Mouse (Mus musculus): ENCODE results near the gene Myo15b. TPM values are rescaled to one million over a fixed set of nuclear protein-coding genes. Genes with fewer than 3 reads are reported as not detected.

Myo15b gene
- polyA plus RNA-seq, 1 experiment = not detected

- Histone ChIP-seq H3ac (ENCODE audit: control insufficient read depth, insufficient read length, low read depth) (no peak overlapping the region), H3K27me3 (ENCODE audit: control insufficient read depth, insufficient read depth, insufficient read length) (peaks cover 66% of the 10 kb centered on the region), H3K4me3 (ENCODE audit: insufficient read depth, poor library complexity, severe bottlenecking) (no peak overlapping the region), H3K79me3 (ENCODE audit: low read depth) (no peaks in the 10 kb centered on the region), H3K36me3 (ENCODE audit: control insufficient read depth, insufficient read depth) (no peaks in the 10 kb centered on the region), H3K79me2 (ENCODE audit: control insufficient read depth, insufficient read depth) (no peaks in the 10 kb centered on the region)
- TF ChIP-seq MYOG (IDR thresholded peaks at IDR 0.05; ENCODE audit: control insufficient read depth, extremely low read depth, insufficient read length) (no peak), FOSL1 (IDR thresholded peaks at IDR 0.05; ENCODE audit: insufficient read depth, low read length, poor library complexity, severe bottlenecking) (no peak), MAX (IDR thresholded peaks at IDR 0.05) (no peak), CTCF (IDR thresholded peaks at IDR 0.05; ENCODE audit: control insufficient read depth, insufficient read depth, insufficient read length) (no peak), USF1 (IDR thresholded peaks at IDR 0.05; ENCODE audit: low read depth) (no peak), MYOD1 (IDR thresholded peaks at IDR 0.05; ENCODE audit: control insufficient read depth, insufficient read length, low read depth) (no peak), CEBPB (IDR thresholded peaks at IDR 0.05; ENCODE audit: low read depth) (no peak)
Observed at GRCm38 (mm10) chr11:115827624-115828023, 30.6 kb upstream of the Myo15b start.

GRCm38 (mm10) chr11:115829036-115829435 is 29.2 kb upstream of the Myo15b start:
- Histone ChIP-seq H3K4me3 (ENCODE audit: insufficient read depth, poor library complexity, severe bottlenecking) (no peak overlapping the region), H3K79me3 (ENCODE audit: low read depth) (no peaks in the 10 kb centered on the region), H3K79me2 (ENCODE audit: control insufficient read depth, insufficient read depth) (no peaks in the 10 kb centered on the region), H3K36me3 (ENCODE audit: control insufficient read depth, insufficient read depth) (no peaks in the 10 kb centered on the region), H3K27me3 (ENCODE audit: control insufficient read depth, insufficient read depth, insufficient read length) (peaks cover 78% of the 10 kb centered on the region), H3ac (ENCODE audit: control insufficient read depth, insufficient read length, low read depth) (no peak overlapping the region)
- no peak for TF ChIP-seq MAX (IDR thresholded peaks at IDR 0.05)
- TF ChIP-seq MYOD1 (IDR thresholded peaks at IDR 0.05; ENCODE audit: control insufficient read depth, insufficient read length, low read depth) = no peak
- TF ChIP-seq USF1 (IDR thresholded peaks at IDR 0.05; ENCODE audit: low read depth) = no peak
- TF ChIP-seq CEBPB (IDR thresholded peaks at IDR 0.05; ENCODE audit: low read depth) = no peak
- no peak for TF ChIP-seq FOSL1 (IDR thresholded peaks at IDR 0.05; ENCODE audit: insufficient read depth, low read length, poor library complexity, severe bottlenecking)

DNA sequence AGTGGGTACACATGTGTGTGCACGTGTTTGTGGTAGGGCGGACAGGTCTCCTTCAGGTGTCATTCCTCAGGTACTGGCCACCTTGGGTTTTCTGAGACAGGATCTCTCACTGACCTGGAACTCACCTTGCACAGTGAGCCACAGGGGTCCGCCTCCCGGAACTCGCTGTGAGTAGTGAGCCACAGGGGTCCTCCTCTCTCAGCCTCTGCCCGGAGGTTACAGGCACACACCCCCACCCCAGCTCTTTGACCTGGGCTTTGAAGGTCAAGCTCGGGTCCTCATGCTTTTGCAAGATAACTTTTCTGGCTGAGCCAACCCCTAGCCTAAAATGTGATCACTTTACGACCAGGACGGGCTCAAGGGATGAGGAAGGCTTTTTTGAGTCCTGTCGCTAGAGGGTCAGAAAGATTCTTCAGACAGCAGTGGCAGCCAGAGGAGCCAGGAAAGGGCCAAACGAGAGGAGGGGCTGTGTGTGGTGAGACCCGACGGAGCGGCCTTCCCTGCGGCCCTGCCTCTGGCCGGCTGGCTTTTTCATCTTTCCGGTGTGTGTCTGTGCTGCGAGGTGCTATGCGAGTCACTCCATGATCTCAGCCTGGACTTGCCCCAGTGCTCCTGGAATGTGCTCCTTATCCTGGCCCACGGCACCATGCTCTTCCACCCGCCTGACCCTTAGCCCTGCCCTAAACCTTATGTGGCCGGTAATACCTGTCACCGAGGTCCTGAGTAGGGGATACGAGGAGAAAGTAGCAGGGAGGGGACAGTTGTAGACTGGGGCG is 27.5 kb upstream of the Myo15b start:
- Histone ChIP-seq H3K79me3 (ENCODE audit: low read depth) (no peaks in the 10 kb centered on the region), H3K79me2 (ENCODE audit: control insufficient read depth, insufficient read depth) (no peaks in the 10 kb centered on the region), H3K27me3 (ENCODE audit: control insufficient read depth, insufficient read depth, insufficient read length) (peaks cover 87% of the 10 kb centered on the region), H3ac (ENCODE audit: control insufficient read depth, insufficient read length, low read depth) (no peak overlapping the region), H3K4me3 (ENCODE audit: insufficient read depth, poor library complexity, severe bottlenecking) (no peak overlapping the region), H3K36me3 (ENCODE audit: control insufficient read depth, insufficient read depth) (no peaks in the 10 kb centered on the region)
- TF ChIP-seq USF1 (IDR thresholded peaks at IDR 0.05; ENCODE audit: low read depth) = no peak
- no peak for TF ChIP-seq MYOD1 (IDR thresholded peaks at IDR 0.05; ENCODE audit: control insufficient read depth, insufficient read length, low read depth)
- TF ChIP-seq CTCF (IDR thresholded peaks at IDR 0.05; ENCODE audit: control insufficient read depth, insufficient read depth, insufficient read length) = no peak
- TF ChIP-seq MAX (IDR thresholded peaks at IDR 0.05) = no peak
- no peak for TF ChIP-seq MYOG (IDR thresholded peaks at IDR 0.05; ENCODE audit: control insufficient read depth, extremely low read depth, insufficient read length)
- TF ChIP-seq FOSL1 (IDR thresholded peaks at IDR 0.05; ENCODE audit: insufficient read depth, low read length, poor library complexity, severe bottlenecking) = no peak
- TF ChIP-seq CEBPB (IDR thresholded peaks at IDR 0.05; ENCODE audit: low read depth) = no peak

- Histone ChIP-seq H3K36me3 (ENCODE audit: control insufficient read depth, insufficient read depth) (no peaks in the 10 kb centered on the region), H3K4me3 (ENCODE audit: insufficient read depth, poor library complexity, severe bottlenecking) (no peak overlapping the region), H3K27me3 (ENCODE audit: control insufficient read depth, insufficient read depth, insufficient read length) (peaks cover 93% of the 10 kb centered on the region), H3ac (ENCODE audit: control insufficient read depth, insufficient read length, low read depth) (no peak overlapping the region), H3K79me2 (ENCODE audit: control insufficient read depth, insufficient read depth) (no peaks in the 10 kb centered on the region), H3K79me3 (ENCODE audit: low read depth) (no peaks in the 10 kb centered on the region)
- TF ChIP-seq MYOG (IDR thresholded peaks at IDR 0.05; ENCODE audit: control insufficient read depth, extremely low read depth, insufficient read length) (no peak), MAX (IDR thresholded peaks at IDR 0.05) (no peak), CEBPB (IDR thresholded peaks at IDR 0.05; ENCODE audit: low read depth) (no peak), FOSL1 (IDR thresholded peaks at IDR 0.05; ENCODE audit: insufficient read depth, low read length, poor library complexity, severe bottlenecking) (no peak), MYOD1 (IDR thresholded peaks at IDR 0.05; ENCODE audit: control insufficient read depth, insufficient read length, low read depth) (no peak), USF1 (IDR thresholded peaks at IDR 0.05; ENCODE audit: low read depth) (no peak), CTCF (IDR thresholded peaks at IDR 0.05; ENCODE audit: control insufficient read depth, insufficient read depth, insufficient read length) (no peak)
Observed at GRCm38 (mm10) chr11:115831518-115831917, 26.7 kb upstream of the Myo15b start.

DNA sequence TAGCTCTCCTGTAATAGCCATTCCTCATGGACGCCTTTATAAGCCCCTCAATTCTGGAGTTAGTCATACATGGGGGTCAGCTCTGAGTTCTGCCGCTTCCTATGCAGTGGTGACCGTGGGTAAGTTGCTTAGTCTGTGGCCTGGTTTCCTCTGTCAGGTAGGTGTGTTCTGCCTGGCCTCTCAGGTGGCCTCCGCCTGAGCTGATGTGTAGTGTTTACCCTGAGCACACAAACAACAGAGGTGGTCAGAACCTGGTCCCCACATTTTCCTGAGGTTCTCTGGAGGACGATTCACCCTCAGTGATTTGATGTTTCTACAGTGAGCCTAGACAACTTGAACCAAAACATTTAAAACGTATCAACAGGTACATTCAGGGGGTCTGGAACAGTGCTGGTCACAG is 26.1 kb upstream of the Myo15b start:
- Histone ChIP-seq H3K27me3 (ENCODE audit: control insufficient read depth, insufficient read depth, insufficient read length) (peaks cover 93% of the 10 kb centered on the region), H3K36me3 (ENCODE audit: control insufficient read depth, insufficient read depth) (no peaks in the 10 kb centered on the region), H3K79me2 (ENCODE audit: control insufficient read depth, insufficient read depth) (no peaks in the 10 kb centered on the region), H3ac (ENCODE audit: control insufficient read depth, insufficient read length, low read depth) (no peak overlapping the region), H3K79me3 (ENCODE audit: low read depth) (no peaks in the 10 kb centered on the region), H3K4me3 (ENCODE audit: insufficient read depth, poor library complexity, severe bottlenecking) (no peak overlapping the region)
- TF ChIP-seq MYOD1 (IDR thresholded peaks at IDR 0.05; ENCODE audit: control insufficient read depth, insufficient read length, low read depth) (no peak), FOSL1 (IDR thresholded peaks at IDR 0.05; ENCODE audit: insufficient read depth, low read length, poor library complexity, severe bottlenecking) (no peak), USF1 (IDR thresholded peaks at IDR 0.05; ENCODE audit: low read depth) (no peak), CEBPB (IDR thresholded peaks at IDR 0.05; ENCODE audit: low read depth) (no peak), CTCF (IDR thresholded peaks at IDR 0.05; ENCODE audit: control insufficient read depth, insufficient read depth, insufficient read length) (no peak), MAX (IDR thresholded peaks at IDR 0.05) (no peak), MYOG (IDR thresholded peaks at IDR 0.05; ENCODE audit: control insufficient read depth, extremely low read depth, insufficient read length) (no peak)

All from C2C12 (cell line).